Mouse (Mus musculus) hindbrain, embryonic 11.5 days (tissue): Measurements from ENCODE around the gene Cxcl14. TPM values are rescaled to one million over a fixed set of nuclear protein-coding genes. Genes with fewer than 3 reads are reported as not detected.

ENCODE experiments used
- ATAC-seq: fragments of 200-750 bp; cut with Nextera tagmentation; 2 replicates; pipeline ENCODE4 v1.8.0; 2017; ENCODE audit warnings: mild to moderate bottlenecking, moderate TSS enrichment, moderate library complexity; ENCODE audit not compliant: low FRiP score
- DNase-seq: peaks from one replicate; pipeline ENCODE4 v3.0.0-alpha.2; 2015; ENCODE audit warnings: low spot score
- H3K27ac ChIP-seq: fragments of 300-500 bp; sonication (generic); 2 replicates; pipeline ENCODE4 v1.5.1; 2014; ENCODE audit warnings: mild to moderate bottlenecking, low read depth, low read length
- H3K27me3 ChIP-seq: fragments of 300-500 bp; sonication (generic); 2 replicates; pipeline ENCODE4 v1.6.1; 2014; ENCODE audit warnings: mild to moderate bottlenecking, low read length, moderate library complexity, mixed read lengths; ENCODE audit not compliant: control insufficient read depth, insufficient read depth
- H3K36me3 ChIP-seq: fragments of 300-500 bp; sonication (generic); 2 replicates; pipeline ENCODE4 v1.6.1; 2014; ENCODE audit warnings: mild to moderate bottlenecking, low read length, moderate library complexity, mixed read lengths; ENCODE audit not compliant: control insufficient read depth, insufficient read depth
- H3K4me1 ChIP-seq: fragments of 300-500 bp; sonication (generic); replicated peaks from 2 replicates; pipeline ENCODE4 v1.6.1; 2014; ENCODE audit warnings: low read length, mixed read lengths; ENCODE audit not compliant: control insufficient read depth, insufficient read depth
- H3K4me2 ChIP-seq: fragments of 300-500 bp; sonication (generic); replicated peaks from 2 replicates; pipeline ENCODE4 v1.6.1; 2014; ENCODE audit warnings: mild to moderate bottlenecking, low read depth, low read length
- H3K4me3 ChIP-seq: fragments of 300-500 bp; sonication (generic); 2 replicates; pipeline ENCODE4 v1.5.1; 2014; ENCODE audit warnings: low read depth, low read length
- H3K9ac ChIP-seq: fragments of 300-500 bp; sonication (generic); 2 replicates; pipeline ENCODE4 v1.6.1; 2014; ENCODE audit warnings: low read depth, low read length
- H3K9me3 ChIP-seq: fragments of 300-500 bp; sonication (generic); 2 replicates; pipeline ENCODE4 v1.6.1; 2016; ENCODE audit warnings: low read length; ENCODE audit not compliant: control insufficient read depth
- WGBS: fragments of 180-500 bp; shearing (Covaris S2); extraction: QIAGEN DNeasy Blood & Tissue Kit; methylation state at CpG from one replicate; pipeline ENCODE4 v1.1.7; 2014; 5-methylcytosine and 5-hydroxymethylcytosine counted together
- polyA plus RNA-seq: library from polyadenylated mRNA; unstranded; fragments of >200 nt; fragmentation: Nextera tagmentation; extraction: Ambion mirVana; gene quantifications from 2 replicates; pipeline ENCODE4 v1.2.1, GENCODE M21; 2014

Cxcl14 gene
- polyA plus RNA-seq, 1 experiment from 2014 or later = 23.4 TPM

GRCm38 (mm10) chr13:56332356-56332755 is 36.0 kb upstream of the Cxcl14 start:
- ATAC-seq (no peak), DNase-seq (no peak)
- H3K27ac ChIP-seq = no peak overlapping the region
- no peak overlapping the region for H3K4me2 ChIP-seq
- no peaks in the 10 kb centered on the region for H3K9me3 ChIP-seq
- no peak overlapping the region for H3K9ac ChIP-seq
- H3K27me3 ChIP-seq = no peaks in the 10 kb centered on the region
- H3K4me3 ChIP-seq = no peak overlapping the region
- 0 out of 2 replicates have a peak, but pooled peaks cover 2% of the 10 kb centered on the region for H3K4me1 ChIP-seq
- H3K36me3 ChIP-seq = no peaks in the 10 kb centered on the region
- WGBS = 87% methylated on average over 6 of the region's 6 CpGs

- Histone ChIP-seq H3K4me2 (no peak overlapping the region), H3K4me3 (no peak overlapping the region), H3K27ac (no peak overlapping the region), H3K27me3 (no peaks in the 10 kb centered on the region), H3K36me3 (no peaks in the 10 kb centered on the region), H3K9me3 (no peaks in the 10 kb centered on the region), H3K9ac (no peak overlapping the region), H3K4me1 (0 out of 2 replicates have a peak, but pooled peaks cover 2% of the 10 kb centered on the region)
- 77% methylated on average over 10 of the region's 10 CpGs for WGBS
- ATAC-seq (no peak), DNase-seq (no peak)
Observed at GRCm38 (mm10) chr13:56330603-56331455, 34.5 kb upstream of the Cxcl14 start.

DNA sequence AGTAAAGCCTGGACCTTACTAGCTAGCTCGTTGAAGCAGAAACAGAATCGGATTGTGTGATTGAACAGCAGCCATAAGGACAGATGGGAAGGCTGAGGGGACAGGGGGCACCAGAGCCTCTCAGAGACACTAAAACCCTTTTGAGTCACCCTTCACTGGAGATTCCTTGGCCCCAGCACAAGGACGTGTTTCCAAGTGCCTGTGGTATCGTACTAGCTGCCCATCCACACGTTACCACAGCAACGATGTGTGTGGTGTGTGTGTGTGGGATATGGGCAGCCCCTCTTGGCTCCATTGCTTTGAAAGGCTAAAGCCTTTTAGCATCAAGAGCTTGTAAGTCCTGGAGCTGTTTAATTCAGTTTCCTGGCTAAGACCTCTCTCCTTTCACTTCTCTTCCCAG is 33.4 kb upstream of the Cxcl14 start:
- Histone ChIP-seq H3K36me3 (no peaks in the 10 kb centered on the region), H3K27ac (no peak overlapping the region), H3K4me3 (no peak overlapping the region), H3K9me3 (no peaks in the 10 kb centered on the region), H3K27me3 (no peaks in the 10 kb centered on the region), H3K4me2 (no peak overlapping the region), H3K4me1 (no peaks in the 10 kb centered on the region), H3K9ac (no peak overlapping the region)
- 72% methylated on average over 6 of the region's 6 CpGs for WGBS
- DNase-seq = no peak
- ATAC-seq = no peak

GRCm38 (mm10) chr13:56329165-56329564 is 32.8 kb upstream of the Cxcl14 start:
- WGBS = 77% methylated on average over 6 of the region's 6 CpGs
- Histone ChIP-seq H3K4me3 (no peak overlapping the region), H3K27me3 (no peaks in the 10 kb centered on the region), H3K9ac (no peak overlapping the region), H3K27ac (no peak overlapping the region), H3K36me3 (no peaks in the 10 kb centered on the region), H3K4me1 (no peaks in the 10 kb centered on the region), H3K4me2 (no peak overlapping the region), H3K9me3 (no peaks in the 10 kb centered on the region)
- DNase-seq (no peak), ATAC-seq (no peak)

DNA sequence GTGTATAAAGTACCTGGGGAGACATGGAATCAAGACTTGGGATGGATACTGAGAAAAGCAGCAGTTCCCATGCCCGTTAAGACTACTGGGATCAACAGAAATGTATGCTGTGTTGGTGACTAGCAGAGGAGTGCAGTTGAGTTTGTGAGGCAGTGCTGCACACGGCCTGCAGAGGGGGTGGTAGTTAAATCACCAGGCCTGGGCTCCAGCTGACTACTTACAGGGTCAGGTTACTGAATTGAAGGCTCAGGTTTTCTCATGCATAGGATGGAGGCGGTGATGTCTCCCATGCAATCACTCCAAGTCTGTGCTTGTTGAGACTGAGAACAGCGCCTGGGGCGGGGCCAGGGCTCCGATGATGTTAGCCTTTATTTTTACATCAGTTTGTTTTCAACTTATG is 31.4 kb upstream of the Cxcl14 start:
- no peaks in the 10 kb centered on the region for H3K9me3 ChIP-seq
- no peaks in the 10 kb centered on the region for H3K4me1 ChIP-seq
- DNase-seq (peak; percentile 44), ATAC-seq (no peak)
- no peak overlapping the region for H3K4me2 ChIP-seq
- H3K4me3 ChIP-seq = no peak overlapping the region
- H3K9ac ChIP-seq = no peak overlapping the region
- no peaks in the 10 kb centered on the region for H3K36me3 ChIP-seq
- no peaks in the 10 kb centered on the region for H3K27me3 ChIP-seq
- 24% methylated on average over 6 of the region's 6 CpGs for WGBS
- H3K27ac ChIP-seq = no peak overlapping the region

DNA sequence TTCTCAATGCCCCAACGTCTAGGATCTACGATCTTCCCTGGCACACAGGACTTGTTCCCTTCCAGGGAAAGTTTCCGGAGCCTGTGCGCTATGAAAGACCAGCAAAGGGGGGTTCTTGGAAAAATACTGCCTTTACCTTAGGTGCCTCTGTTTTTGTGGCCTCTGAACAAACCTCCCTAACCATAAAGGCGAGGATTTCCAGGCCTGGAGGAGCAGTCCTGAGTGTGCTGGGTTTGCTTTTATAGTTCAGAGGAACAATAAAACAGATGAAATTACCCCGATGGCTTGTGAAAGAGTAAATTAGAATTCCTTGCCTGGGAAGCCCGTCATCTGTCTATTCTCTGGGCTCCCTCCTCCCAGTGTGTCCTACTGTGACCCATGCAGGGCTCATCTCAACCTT is 25.3 kb upstream of the Cxcl14 start:
- no peak for ATAC-seq
- 81% methylated on average over 7 of the region's 7 CpGs for WGBS

GRCm38 (mm10) chr13:56316930-56317329 is 20.6 kb upstream of the Cxcl14 start:
- no peak overlapping the region for H3K27ac ChIP-seq
- H3K4me2 ChIP-seq = no peak overlapping the region
- 73% methylated on average over 4 of the region's 4 CpGs for WGBS
- no peaks in the 10 kb centered on the region for H3K9me3 ChIP-seq
- no peaks in the 10 kb centered on the region for H3K36me3 ChIP-seq
- no peaks in the 10 kb centered on the region for H3K4me1 ChIP-seq
- H3K27me3 ChIP-seq = no peaks in the 10 kb centered on the region
- no peak overlapping the region for H3K4me3 ChIP-seq
- no peak for ATAC-seq
- no peak overlapping the region for H3K9ac ChIP-seq
- DNase-seq = no peak

More for the DNA sequence above, 25.3 kb upstream of the Cxcl14 start:
- Histone ChIP-seq H3K27ac (no peak overlapping the region), H3K36me3 (no peaks in the 10 kb centered on the region), H3K9ac (no peak overlapping the region), H3K27me3 (no peaks in the 10 kb centered on the region), H3K9me3 (no peaks in the 10 kb centered on the region), H3K4me3 (no peak overlapping the region), H3K4me1 (no peaks in the 10 kb centered on the region), H3K4me2 (no peak overlapping the region)
- no peak for DNase-seq

DNA sequence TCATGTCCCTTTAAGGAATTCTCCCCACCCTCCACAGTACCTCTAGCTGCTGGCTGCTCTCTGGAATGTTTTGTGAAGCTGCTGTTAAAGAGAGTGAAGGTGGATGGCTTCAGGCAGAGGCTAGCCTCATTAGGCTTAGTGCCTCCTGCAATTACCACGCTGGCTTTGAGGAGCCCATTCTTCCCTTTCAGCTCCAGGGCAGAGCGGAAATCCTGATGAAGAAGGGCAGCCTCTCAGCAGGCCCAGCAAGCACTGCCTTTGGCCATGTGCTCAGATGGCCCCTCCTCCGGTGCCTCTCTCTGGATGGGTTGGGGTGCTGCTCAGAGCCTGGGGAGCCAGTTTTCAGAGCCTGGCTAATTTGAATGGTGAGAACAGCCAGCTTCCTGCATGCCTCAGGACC is 18.9 kb upstream of the Cxcl14 start:
- H3K36me3 ChIP-seq = no peaks in the 10 kb centered on the region
- H3K4me2 ChIP-seq = no peak overlapping the region
- no peak overlapping the region for H3K27ac ChIP-seq
- H3K4me1 ChIP-seq = no peaks in the 10 kb centered on the region
- ATAC-seq (no peak), DNase-seq (no peak)
- WGBS = 26% methylated on average over 3 of the region's 3 CpGs
- no peak overlapping the region for H3K4me3 ChIP-seq
- no peaks in the 10 kb centered on the region for H3K27me3 ChIP-seq
- H3K9me3 ChIP-seq = 0 out of 2 replicates have a peak, but pooled peaks cover 3% of the 10 kb centered on the region
- no peak overlapping the region for H3K9ac ChIP-seq

DNA sequence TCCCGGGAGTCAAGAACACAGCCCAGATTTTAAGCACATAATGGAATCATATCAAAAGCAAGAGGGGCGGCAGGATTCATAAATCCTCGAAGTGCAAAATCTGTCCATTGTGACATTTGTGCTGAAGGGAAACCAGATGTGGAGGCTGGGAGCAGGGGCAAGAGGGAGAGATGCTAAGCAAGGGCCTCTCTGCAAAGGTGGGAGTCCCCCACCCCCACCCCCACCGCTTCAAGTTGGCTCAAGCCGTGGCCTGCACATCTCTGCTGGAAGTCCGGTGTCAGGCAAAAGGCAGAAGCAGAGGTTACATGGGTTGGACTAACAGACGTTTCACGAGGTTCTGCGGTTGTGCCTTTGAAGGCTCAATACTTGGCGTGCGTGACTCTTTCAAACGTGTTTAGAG is 8.7 kb upstream of the Cxcl14 start:
- DNase-seq (no peak), ATAC-seq (no peak)
- H3K9ac ChIP-seq = no peak overlapping the region
- no peaks in the 10 kb centered on the region for H3K4me1 ChIP-seq
- H3K27ac ChIP-seq = no peak overlapping the region
- 70% methylated on average over 12 of the region's 12 CpGs for WGBS
- H3K4me3 ChIP-seq = no peak overlapping the region
- no peaks in the 10 kb centered on the region for H3K9me3 ChIP-seq
- H3K4me2 ChIP-seq = no peak overlapping the region
- no peaks in the 10 kb centered on the region for H3K36me3 ChIP-seq
- no peaks in the 10 kb centered on the region for H3K27me3 ChIP-seq
